Mouse (Mus musculus) megakaryocyte, embryonic 14.5 days (primary cell): ENCODE results near the gene Galt.

Experiments
- FLI1 ChIP-seq: IDR thresholded peaks from 2 replicates; pipeline ENCODE4 v1.6.1; 2012; ENCODE audit warnings: low read length, inconsistent platforms, mixed read lengths
- GATA1 ChIP-seq: IDR thresholded peaks from 3 replicates; pipeline ENCODE4 v1.6.1; 2012; ENCODE audit warnings: mixed read lengths, low read length, inconsistent platforms, borderline replicate concordance

GRCm38 (mm10) chr4:41713197-41714067 is 41.6 kb upstream of the Galt start, which contains the start of gene Rpp25l:
- TF ChIP-seq GATA1 = no peak
- no peak for TF ChIP-seq FLI1
